Mouse (Mus musculus) kidney, embryonic 15.5 days (tissue): Measurements from ENCODE around the gene Myct1. TPM values are rescaled to one million over a fixed set of nuclear protein-coding genes. Genes with fewer than 3 reads are reported as not detected.

Source experiments
- ATAC-seq: fragments of 200-750 bp; cut with Nextera tagmentation; replicated peaks from 2 replicates; pipeline ENCODE4 v1.8.0; 2017; ENCODE audit warnings: moderate TSS enrichment; ENCODE audit not compliant: low FRiP score
- H3K27ac ChIP-seq: fragments of 300-500 bp; sonication (generic); 2 replicates; pipeline ENCODE4 v1.5.1; 2015; ENCODE audit warnings: mild to moderate bottlenecking, inconsistent platforms
- H3K27me3 ChIP-seq: fragments of 300-500 bp; sonication (generic); 2 replicates; pipeline ENCODE4 v1.6.1; 2015; ENCODE audit warnings: inconsistent platforms
- H3K36me3 ChIP-seq: fragments of 300-500 bp; sonication (generic); 2 replicates; pipeline ENCODE4 v1.6.1; 2015; ENCODE audit warnings: inconsistent platforms
- H3K4me1 ChIP-seq: fragments of 300-500 bp; sonication (generic); 2 replicates; pipeline ENCODE4 v1.6.1; 2015; ENCODE audit warnings: inconsistent platforms
- H3K4me2 ChIP-seq: fragments of 300-500 bp; sonication (generic); 2 replicates; pipeline ENCODE4 v1.6.1; 2015; ENCODE audit warnings: moderate library complexity, mild to moderate bottlenecking, inconsistent platforms
- H3K4me3 ChIP-seq: fragments of 300-500 bp; sonication (generic); replicated peaks from 2 replicates; pipeline ENCODE4 v1.5.1; 2015; ENCODE audit warnings: mild to moderate bottlenecking, inconsistent platforms
- H3K9ac ChIP-seq: fragments of 300-500 bp; sonication (generic); 2 replicates; pipeline ENCODE4 v1.6.1; 2015; ENCODE audit warnings: mild to moderate bottlenecking, inconsistent platforms
- H3K9me3 ChIP-seq: fragments of 300-500 bp; sonication (generic); replicated peaks from 2 replicates; pipeline ENCODE4 v1.6.1; 2016; ENCODE audit warnings: inconsistent platforms
- WGBS: fragments of 180-500 bp; shearing (Covaris S2); methylation state at CpG from one replicate; pipeline ENCODE4 v1.1.7; 2015; ENCODE audit warnings: mixed read lengths; 5-methylcytosine and 5-hydroxymethylcytosine counted together
- polyA plus RNA-seq: library from polyadenylated mRNA; unstranded; fragments of >200 nt; fragmentation: Nextera tagmentation; extraction: Ambion mirVana; gene quantifications from 2 replicates; pipeline ENCODE4 v1.2.1, GENCODE M21; 2015

The Myct1 gene
- polyA plus RNA-seq, 1 experiment from 2014 or later, result 9.0 TPM

DNA sequence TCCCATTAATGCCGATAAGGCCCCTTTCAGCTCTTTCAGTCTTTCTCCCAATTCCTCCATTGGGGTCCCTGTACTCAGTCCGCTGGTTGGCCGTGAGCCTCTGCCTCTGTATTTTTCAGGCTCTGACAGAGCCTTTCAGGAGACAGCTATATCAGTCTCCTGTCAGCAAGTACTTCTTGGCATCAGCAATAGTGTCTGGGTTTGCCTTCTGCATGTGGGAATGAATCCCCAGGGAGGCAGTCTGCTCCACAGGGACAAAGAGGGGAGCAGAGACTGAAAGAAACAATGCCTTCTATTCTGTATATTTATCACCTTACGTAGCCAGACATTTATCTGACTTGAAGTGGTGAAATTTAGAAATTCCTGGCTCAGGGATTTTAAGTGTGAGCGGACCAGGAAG lies 32.7 kb downstream of the Myct1 start:
- H3K4me3 ChIP-seq, result no peak overlapping the region
- H3K27ac ChIP-seq, result no peak overlapping the region
- no peaks in the 10 kb centered on the region for H3K27me3 ChIP-seq
- H3K4me2 ChIP-seq, result no peak overlapping the region
- no peaks in the 10 kb centered on the region for H3K36me3 ChIP-seq
- H3K9ac ChIP-seq, result no peak overlapping the region
- no peaks in the 10 kb centered on the region for H3K4me1 ChIP-seq
- ATAC-seq, result no peak
- 76% methylated on average over 5 of the region's 5 CpGs for WGBS
- H3K9me3 ChIP-seq, result no peaks in the 10 kb centered on the region

DNA sequence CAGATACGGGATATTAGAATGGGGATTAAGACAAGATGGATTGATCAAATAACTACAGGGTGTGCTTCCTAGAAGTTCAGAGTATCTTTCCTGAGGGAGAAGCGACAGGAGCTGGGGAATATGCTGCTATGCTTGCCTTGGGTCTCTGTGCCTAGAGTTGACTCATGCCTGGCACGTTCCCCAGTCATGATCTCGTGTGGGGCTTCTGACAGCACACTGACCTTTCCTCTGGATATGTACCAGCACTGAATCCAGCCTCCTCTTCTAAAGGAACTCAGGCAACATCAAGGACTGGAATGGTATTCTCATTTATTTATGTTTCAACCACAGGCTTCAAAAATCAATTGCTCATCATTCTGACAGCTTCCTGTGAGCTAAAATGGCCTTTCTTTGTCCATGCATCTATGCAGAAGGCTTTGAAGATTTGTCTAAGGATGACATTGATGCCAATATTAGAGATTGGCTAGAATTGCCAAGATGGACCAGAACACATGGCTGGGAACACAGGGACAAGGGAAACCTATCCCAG lies 40.2 kb downstream of the Myct1 start:
- no peaks in the 10 kb centered on the region for H3K4me1 ChIP-seq
- no peaks in the 10 kb centered on the region for H3K36me3 ChIP-seq
- ATAC-seq, result no peak
- H3K27ac ChIP-seq, result no peak overlapping the region
- no peak overlapping the region for H3K4me2 ChIP-seq
- no peaks in the 10 kb centered on the region for H3K9me3 ChIP-seq
- WGBS, result 70% methylated on average over 4 of the region's 4 CpGs
- no peak overlapping the region for H3K9ac ChIP-seq
- no peak overlapping the region for H3K4me3 ChIP-seq
- no peaks in the 10 kb centered on the region for H3K27me3 ChIP-seq

DNA sequence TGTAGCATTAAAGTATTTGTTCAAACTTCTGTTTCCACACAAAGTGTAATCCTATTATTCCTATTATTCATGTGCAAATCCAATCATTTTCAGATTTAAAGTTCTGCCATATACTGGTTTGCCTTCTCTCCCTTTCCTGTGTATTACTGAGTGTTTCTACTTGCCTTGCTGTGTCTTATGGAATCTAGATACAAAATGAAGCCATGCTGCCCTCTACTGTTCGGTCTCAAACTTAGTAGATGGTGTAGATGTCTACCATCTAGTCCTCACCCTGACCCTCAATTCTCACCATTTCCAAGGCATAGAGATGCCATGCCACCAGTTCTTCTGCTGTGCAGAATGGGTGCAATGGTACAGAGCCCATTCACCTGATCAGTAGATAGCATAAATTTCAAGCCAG lies 40.8 kb downstream of the Myct1 start:
- WGBS, result 29% methylated on average over 1 of the region's 1 CpGs
- Histone ChIP-seq H3K36me3 (no peaks in the 10 kb centered on the region), H3K4me3 (no peak overlapping the region), H3K9me3 (no peaks in the 10 kb centered on the region), H3K4me2 (no peak overlapping the region), H3K9ac (no peak overlapping the region), H3K27me3 (no peaks in the 10 kb centered on the region), H3K4me1 (no peaks in the 10 kb centered on the region), H3K27ac (no peak overlapping the region)
- ATAC-seq, result no peak

DNA sequence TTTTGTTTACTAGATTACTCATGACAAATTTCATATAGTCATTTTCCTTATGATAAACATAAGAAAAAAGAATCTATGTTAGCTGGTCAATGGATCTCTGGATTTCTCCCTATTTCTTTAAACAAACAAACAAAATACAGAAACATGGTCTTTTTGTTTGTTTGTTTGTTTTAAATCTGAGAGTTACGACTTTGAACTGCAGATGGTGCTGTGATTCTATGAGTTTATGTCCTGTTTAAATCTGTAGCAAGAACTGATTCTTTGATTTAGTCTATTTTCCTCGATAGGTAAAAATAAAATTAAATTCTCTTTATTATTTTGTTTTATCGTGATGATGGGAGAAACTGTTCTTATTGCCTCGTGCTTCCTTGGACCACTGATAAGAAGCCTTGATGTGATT lies 43.7 kb downstream of the Myct1 start:
- ATAC-seq, result no peak
- no peaks in the 10 kb centered on the region for H3K4me1 ChIP-seq
- no peak overlapping the region for H3K27ac ChIP-seq
- no peaks in the 10 kb centered on the region for H3K36me3 ChIP-seq
- H3K4me2 ChIP-seq, result no peak overlapping the region
- H3K9me3 ChIP-seq, result no peaks in the 10 kb centered on the region
- H3K9ac ChIP-seq, result no peak overlapping the region
- no peaks in the 10 kb centered on the region for H3K27me3 ChIP-seq
- no peak overlapping the region for H3K4me3 ChIP-seq
- 82% methylated on average over 4 of the region's 4 CpGs for WGBS

DNA sequence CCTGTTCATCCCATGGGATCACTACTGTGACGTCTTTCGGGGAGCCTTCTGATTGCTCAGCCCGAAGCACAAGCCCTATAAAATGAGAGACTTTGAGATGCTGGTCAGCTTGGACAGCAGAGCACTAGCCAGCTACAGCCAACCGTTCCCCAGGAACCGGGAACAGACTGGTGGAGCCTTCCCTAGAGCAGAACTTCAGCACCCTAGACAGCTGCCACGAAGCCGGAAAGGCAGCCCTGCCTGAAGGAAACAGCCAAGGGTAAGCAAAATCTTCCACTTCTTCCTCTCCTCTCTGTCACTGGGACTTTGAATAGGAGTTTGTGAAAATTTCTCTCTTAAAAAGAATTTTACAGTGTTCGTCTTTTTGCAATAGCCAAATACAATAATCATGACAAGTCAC lies 45.5 kb downstream of the Myct1 start, which contains the start of gene Vip:
TSS of gene Vip (plus strand) at position 107 of the 400 bp plus-strand sequence.
- Histone ChIP-seq H3K4me1 (no peaks in the 10 kb centered on the region), H3K36me3 (no peaks in the 10 kb centered on the region), H3K4me3 (no peak within 1 kb of the TSS), H3K27me3 (no peaks in the 10 kb centered on the region), H3K27ac (no peak within 1 kb of the TSS), H3K9ac (no peak within 1 kb of the TSS), H3K9me3 (no peaks in the 10 kb centered on the region), H3K4me2 (no peak within 1 kb of the TSS)
- WGBS, result 23% methylated on average over 8 of the region's 8 CpGs
- no peak for ATAC-seq

Other genes with a start within 250 kb of the Myct1 start
- gene Syne1, start 42.3 kb upstream of the Myct1 start, polyA plus RNA-seq, result 4.2 and 5.6 TPM in 2 replicates
- 2.6 and 3.5 TPM in 2 replicates for gene Vip, start 45.4 kb downstream of the Myct1 start, polyA plus RNA-seq
- gene Fbxo5, start 211.8 kb downstream of the Myct1 start, polyA plus RNA-seq, result 75.5 and 79.6 TPM in 2 replicates
- 14.5 and 15.3 TPM in 2 replicates for gene Mtrf1l, start 230.1 kb downstream of the Myct1 start, polyA plus RNA-seq